Mouse (Mus musculus) urinary bladder, postnatal 10 days (tissue): Measurements from ENCODE around the gene Rabac1.

Source experiments
- DNase-seq: peaks from one replicate; pipeline ENCODE4 v3.0.0; 2022; ENCODE audit warnings: low spot score

Rabac1 gene

DNA sequence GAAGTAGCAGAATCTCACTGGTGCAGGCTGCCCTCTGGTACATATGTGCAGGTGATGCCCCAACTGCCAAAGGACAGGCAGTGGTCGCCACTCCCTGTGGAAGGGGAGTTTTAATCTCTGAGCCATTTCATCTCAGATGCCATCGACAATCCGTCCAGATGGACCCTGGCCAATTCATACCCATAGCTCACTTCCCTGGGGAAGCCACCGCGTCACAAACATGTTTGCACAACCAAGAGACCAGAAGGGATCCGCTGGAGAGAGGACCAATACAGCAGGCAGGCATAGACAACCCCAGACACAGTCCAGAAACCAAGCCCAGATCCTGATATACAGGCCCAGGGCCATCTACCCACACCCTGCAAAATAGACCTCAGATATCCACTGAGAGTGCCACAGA, 42.1 kb downstream of the Rabac1 start:
- DNase-seq = no peak
